Mouse (Mus musculus): ENCODE measurements at regions not wholly inside any gene's neighbourhood (a gene's known extent, or its start where the extent isn't known, plus 50 kb on each side); places are given as distances from the start of the nearest gene placed in this dataset.

DNA sequence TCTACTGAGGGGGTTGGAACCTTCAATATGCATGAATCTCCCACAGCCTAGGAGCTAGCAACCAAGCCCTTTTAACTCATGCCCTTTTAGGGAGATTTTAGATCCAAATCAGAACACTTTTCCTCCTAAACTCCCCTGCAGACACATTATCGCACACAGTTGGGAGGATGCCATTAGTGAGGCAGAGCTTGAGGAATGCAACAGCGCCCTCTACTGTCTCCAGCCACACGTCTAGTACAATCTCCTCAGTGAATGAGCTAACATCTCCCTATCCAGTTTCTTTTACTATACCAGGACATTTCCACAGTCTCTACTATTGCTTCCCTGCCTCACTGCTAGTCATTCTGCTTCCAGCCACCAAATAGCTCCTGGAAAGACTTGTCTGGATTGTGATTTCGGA, 59.3 kb downstream of the 1700080O16Rik start:
- DNase-seq (ENCODE audit: extremely low spot score, low spot score): peak; percentile 46

- DNase-seq (ENCODE audit: extremely low spot score, low spot score): no peak
Measured at GRCm38 (mm10) chrX:51911566-51911965, 61.0 kb downstream of the 1700080O16Rik start.

DNA sequence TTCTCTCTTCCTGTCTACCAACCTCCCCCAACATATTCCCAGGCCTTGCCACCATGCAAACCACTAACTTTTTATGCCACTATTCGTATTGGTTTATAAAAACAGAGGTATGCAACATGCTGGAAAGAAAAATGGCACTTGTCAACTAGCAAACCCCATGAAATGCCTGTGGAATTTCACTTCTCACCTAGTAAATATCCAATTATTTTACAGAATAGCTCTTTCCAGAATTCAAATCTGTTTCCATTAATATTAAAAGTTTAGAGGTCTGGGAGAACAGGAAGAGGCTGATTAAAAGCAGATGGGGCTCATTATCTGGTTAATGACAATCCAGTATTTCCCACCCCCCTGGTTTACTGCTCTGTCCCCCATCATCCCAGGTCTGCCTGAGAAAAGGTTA, 62.0 kb downstream of the 1700080O16Rik start:
- DNase-seq (ENCODE audit: extremely low spot score, low spot score): no peak

GRCm38 (mm10) chrX:51898445-51898844, 74.1 kb downstream of the 1700080O16Rik start:
- DNase-seq (ENCODE audit: extremely low spot score, low spot score): no peak

DNA sequence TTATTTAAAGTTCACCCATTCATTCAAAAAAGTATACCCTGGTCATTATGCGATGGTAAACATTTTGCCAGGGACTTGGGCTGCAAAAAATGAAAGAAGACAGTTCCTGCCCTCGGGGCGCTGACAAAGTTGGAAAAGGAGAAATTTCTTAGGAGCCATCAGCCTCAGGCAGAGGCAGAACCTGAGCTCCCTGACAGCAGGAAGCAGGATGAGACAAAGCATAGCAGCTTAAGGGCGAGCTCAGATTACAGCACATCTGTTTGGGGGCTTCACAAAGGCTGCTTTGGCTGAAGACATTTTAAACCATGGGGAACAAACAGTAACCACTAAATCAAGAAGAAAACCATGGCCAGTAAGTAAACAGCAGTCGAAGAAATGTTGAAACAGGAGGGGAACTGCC, 75.5 kb downstream of the 1700080O16Rik start:
- DNase-seq (ENCODE audit: extremely low spot score, low spot score): peak; percentile 24

DNA sequence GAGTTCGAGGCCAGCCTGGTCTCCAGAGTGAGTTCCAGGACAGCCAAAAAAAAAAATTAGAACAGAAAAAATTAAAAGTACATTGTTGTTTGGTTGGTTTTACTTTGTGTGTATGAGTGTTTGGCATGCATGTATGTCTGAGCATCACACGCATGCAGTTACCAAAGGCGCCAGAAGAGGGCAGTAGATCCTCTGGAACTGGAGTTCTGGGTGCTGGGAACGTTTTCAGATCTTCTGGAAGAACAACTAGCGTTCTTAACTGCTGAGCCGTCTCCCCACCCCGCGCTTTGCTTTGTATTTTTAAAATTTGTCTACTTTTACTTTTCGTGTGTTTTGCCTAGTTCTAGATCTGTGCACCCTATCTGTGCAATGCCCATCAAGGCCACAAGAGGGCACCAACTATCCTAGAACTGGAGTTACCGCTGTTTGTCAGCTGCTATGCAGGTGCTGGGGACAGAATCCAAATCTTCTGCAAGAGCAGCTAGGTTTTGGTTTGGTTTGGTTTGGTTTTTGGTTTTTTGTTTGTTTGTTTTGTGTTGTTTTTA, 76.9 kb downstream of the 1700080O16Rik start:
- no peak for DNase-seq (ENCODE audit: extremely low spot score, low spot score)

DNA sequence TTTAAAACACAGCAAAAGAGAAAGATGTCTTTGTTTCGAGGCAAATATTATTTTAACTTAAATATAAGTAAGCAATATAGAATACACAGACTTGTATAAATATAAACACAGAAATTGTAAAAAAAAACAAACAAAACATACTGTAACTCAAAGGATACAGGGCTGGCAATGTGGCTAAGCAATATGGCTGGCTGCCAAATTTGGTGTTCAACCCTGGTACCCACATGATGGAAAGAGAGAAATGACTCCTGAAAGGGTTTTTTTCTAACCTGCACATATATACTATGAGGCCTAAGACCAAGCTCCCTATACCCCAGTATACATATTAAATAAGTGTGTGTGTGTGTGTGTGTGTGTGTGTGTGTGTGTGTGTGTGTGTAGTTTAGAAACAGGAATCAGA, 79.9 kb downstream of the 1700080O16Rik start:
- DNase-seq (ENCODE audit: extremely low spot score, low spot score): no peak

- no peak for DNase-seq (ENCODE audit: extremely low spot score, low spot score)
Measured at GRCm38 (mm10) chrX:51886129-51886528, 85.1 kb upstream of the Usp26 start.

All from neural tube, embryonic 10.5 days (tissue).